Mouse (Mus musculus) central nervous system, embryonic 18 days (tissue): ENCODE results near the gene Chd1l. TPM values are rescaled to one million over a fixed set of nuclear protein-coding genes. Genes with fewer than 3 reads are reported as not detected.

Experiments used
- polyA plus RNA-seq: library from polyadenylated mRNA; depleted of rRNA; stranded (reverse); fragments of >200 nt; gene quantifications from 2 replicates; pipeline ENCODE4 v1.2.3, GENCODE M21; 2012; rRNA removed

The Chd1l gene
- polyA plus RNA-seq: 4.7 and 5.6 TPM in 2 replicates

DNA sequence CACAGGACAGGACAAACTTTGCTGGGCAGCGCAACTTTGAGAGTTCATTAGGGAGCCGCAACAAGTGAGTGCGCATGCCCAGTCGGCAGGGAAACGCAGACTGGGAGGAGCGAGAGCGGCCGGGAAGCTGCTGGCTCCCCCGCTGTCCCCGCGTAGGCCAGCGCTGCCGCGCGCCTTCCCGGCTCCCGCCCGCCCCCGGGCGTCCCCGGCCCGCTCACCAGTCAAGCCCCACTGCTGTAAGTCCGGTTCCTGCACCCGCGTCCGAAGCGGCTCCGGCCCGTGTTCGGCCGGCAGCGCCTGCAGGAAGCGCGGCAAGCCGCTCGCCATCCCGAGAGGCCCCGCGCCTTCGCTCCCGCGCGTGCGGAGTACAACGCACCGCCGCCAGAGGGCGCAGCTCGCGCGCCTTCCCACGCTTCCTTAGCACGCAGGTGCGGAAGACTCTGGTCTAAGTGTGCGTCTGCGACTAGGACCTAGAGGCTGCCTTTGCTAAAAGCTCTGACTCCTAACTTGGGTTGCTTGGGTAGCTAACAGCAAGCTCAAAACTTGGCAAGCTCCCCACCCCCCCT is at the start of gene Chd1l:
Gene Chd1l (minus strand): TSS at position 359 of the 566 bp plus-strand sequence.

DNA sequence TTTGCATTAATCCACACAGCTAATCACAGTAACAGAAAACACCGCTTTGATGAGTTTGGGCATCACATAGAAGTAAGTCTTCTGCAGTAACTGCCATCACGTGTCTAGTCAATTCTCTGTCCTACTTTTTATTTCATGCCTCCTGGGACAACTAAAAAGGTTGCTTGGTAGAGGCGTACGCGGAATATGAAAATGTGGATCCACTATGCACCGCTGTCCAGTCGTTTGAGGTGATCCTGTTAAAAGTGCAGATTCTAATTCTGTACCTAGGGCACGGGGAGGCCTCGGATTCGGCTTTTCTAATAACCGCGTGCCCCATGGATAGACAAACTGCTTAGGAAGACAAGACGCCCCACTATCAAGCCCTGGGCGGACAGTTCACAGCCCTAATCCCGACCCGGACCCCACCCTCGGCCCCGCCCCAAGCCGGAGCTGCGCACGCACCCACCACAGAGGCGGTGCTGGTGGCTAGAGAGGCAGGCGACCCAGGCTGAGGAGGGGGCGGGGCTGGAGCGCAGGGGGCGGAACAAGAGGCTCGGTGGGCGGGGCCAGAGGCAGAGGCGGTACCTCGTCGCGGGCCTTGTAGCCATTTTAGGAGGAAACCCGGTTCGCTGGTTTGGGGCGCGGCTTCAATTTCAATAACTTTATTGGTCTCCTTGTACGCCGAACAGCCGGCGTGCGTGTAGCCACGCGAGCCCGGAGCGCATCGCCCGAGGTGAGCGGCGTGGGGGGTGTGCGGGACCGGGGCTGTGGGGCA is 47.8 kb upstream of the Chd1l start, which contains the start of gene Prkab2:
Gene Prkab2 (plus strand): TSS at position 539 of the 757 bp plus-strand sequence.

GRCm38 (mm10) chr3:97628391-97629001 is 18.5 kb upstream of the Chd1l start, which contains the start of gene Fmo5:
Gene Fmo5, plus strand, starts transcription at chr3:97628804.

Other genes with a start within 250 kb of the Chd1l start
- not detected in 2 replicates for gene Olfr1402, start 188.2 kb downstream of the Chd1l start, polyA plus RNA-seq
- 0.82 and 1.0 TPM in 2 replicates for gene Fmo5, start 18.6 kb upstream of the Chd1l start, polyA plus RNA-seq
- 30.1 and 31.8 TPM in 2 replicates for gene Prkab2, start 48.0 kb upstream of the Chd1l start, polyA plus RNA-seq
- gene Gm17651, start 64.5 kb upstream of the Chd1l start, polyA plus RNA-seq: not detected in 2 replicates